Mouse (Mus musculus) layer of hippocampus, adult 9-10 months (tissue): ENCODE data around the gene Pwp2.

Source experiments
- DNase-seq: peaks from one replicate; pipeline ENCODE4 v3.0.0; 2022; ENCODE audit warnings: low spot score

The Pwp2 gene

DNA sequence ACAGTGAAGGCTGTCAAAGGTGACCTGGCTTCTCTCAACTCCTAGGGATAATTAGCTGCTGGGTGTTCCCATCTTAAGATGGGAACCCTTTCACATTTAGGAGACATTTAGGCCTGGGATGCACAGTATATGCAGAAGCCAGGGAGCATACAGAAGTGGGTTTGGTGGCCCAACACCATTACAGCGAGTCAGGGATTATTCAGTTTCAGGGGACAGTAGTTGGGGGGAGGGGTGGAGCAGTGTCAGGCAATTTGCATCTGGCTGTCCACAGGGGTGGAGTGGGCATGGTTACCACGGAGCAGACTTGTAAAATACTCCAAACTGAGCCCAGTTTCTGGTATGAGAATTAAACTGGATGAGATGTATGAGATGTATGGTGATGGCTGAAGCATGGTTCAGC lies 14.5 kb downstream of the Pwp2 start:
- no peak for DNase-seq

DNA sequence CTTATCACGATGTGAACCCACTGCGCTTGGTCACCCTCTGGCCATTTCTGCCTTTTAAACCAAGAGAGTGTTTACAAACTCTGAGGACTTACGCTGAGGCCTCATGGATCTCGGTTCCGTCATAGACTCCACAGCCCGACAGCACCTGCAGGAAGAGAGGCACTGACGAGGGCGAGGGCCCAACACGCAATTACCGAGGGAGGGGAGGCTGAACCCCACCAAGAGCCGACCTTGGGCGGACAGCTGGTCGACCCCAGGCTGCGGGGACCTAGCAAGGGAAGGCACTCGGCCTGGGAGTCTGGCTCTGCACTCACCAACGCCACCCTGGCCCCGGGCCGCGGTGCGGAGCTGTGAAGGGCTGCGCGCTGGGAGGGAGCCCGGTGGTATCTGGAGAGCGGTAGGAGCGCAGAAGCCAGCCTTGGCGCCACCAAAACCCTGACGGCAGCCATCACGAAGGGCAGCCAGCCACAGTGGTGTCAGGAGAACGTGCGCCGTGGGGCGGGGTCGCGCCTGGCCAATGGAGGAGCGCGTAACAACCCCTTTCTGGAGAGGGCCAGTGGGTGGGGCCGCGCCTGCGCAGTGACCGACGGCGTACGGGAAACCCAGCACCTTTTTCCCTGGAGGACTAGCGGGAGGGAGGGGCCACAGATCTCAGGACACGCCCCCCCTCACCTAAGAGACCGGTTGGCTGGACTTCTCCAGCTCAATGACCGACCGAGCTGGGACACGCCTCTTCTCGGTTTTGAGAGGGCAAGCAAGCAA lies 15.5 kb downstream of the Pwp2 start, which contains the start of gene D10Jhu81e:
Gene D10Jhu81e (minus strand): TSS at position 502 of the 762 bp plus-strand sequence.
- peak; percentile 97 for DNase-seq

DNA sequence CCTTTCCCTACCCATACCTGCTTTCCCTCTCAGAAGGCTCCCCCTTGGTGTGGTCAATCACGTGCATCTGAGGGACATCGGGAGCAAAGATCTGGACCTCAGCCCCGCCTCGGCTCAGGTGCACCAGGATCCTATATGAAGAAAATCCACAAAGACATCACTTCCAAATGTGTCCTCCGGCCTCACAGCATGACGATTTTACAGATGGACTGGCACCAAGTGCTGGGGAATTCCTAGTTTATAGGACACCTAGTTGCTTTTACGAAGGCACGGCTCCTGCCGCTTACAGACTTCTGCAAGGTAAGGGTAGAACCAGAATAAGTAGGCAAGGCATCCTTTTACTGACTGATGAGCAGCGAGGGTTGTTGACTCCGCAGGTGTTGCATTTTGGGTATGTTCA lies 16.2 kb downstream of the Pwp2 start:
- DNase-seq: no peak

DNA sequence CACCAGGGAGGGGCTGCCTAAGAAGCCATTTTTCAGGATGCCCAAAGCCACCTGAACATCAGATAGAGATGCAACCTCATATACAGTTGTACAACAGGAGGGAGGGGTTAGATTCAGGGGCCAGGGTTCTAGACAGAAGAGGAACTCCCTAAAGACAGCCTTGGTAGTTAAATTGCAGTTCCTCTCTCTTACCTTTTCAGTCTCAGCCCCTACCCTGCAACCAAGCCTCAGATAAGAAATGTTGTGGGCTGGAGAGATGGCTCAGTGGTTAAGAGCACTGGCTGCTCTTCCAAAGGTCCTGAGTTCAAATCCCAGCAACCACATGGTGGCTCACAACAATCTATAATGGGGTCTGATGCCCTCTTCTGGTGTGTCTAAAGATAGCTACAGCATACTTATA lies 17.2 kb downstream of the Pwp2 start:
- DNase-seq: no peak

DNA sequence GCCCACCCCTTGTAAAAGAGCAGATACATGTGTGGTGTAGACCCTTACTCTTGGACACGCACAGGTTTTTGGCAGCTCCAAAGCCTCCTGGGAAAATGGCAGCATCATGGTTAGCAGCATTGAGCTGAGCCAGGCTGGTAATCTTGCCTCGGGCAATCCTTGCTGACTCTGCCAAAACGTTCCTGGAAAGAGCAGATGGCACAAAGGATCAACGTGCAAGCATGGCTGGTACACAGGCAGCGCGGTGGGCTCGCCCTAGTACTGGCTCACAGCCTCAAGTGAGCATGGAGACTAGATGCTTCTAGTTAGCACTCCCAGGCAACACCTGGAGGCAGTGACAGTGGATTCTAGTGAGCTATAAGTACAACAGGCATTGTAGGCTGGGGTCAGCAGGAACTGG lies 17.6 kb downstream of the Pwp2 start:
- DNase-seq: no peak

DNA sequence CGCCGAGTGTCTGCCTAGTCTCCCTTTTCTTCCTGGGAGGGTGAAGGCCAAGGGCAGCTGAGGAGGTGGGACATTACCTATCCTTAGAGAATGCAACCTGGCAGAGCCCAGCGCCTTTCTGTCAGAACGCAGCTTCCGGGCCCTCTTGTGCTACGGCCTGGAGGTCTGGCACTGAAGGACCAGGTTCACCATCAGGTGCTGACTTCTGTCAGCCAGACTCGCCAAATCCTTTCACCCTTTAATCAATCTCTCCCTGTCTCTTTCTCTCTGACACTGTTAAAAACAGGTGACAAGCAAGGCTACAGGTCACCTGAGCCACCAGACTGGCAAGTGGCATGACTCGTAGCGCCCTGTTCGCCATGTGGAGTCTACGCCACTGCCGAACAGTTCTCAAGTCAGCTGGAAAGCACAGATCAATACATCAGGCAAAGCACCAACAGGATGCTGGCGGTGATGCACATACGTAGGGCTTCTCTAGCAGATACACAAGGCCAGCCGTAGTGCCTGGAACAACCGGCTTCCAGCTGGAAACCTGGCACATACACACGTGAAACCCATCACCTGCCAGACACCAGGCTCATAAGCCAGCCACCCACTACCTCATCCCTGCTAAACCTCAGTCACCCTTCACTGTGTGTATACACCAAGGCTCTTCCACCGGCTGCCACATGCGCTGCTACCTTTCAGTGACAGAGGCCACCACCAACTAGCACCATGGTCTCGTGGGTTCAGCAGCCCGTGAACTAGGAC lies 19.5 kb downstream of the Pwp2 start:
- DNase-seq: no peak

DNA sequence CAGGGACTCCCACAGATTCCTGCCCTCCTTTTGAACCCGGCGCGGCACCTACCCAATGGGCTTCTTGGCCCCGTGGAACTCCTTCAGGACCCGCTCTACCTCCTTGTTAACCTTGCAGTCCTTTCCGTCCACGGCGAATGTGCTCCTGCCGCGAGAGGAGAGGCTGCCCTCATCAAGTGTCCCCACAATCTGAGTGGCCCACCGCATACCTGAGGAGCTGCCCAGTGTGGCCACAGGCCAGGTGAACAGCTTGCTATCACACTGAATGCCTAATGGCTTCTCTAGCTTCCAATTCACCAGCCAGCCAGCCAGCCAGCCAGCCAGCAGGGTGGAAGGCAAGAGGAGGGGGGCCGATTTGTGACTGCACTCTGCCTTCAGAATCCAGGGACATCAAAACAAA lies 20.2 kb downstream of the Pwp2 start:
- DNase-seq: no peak

DNA sequence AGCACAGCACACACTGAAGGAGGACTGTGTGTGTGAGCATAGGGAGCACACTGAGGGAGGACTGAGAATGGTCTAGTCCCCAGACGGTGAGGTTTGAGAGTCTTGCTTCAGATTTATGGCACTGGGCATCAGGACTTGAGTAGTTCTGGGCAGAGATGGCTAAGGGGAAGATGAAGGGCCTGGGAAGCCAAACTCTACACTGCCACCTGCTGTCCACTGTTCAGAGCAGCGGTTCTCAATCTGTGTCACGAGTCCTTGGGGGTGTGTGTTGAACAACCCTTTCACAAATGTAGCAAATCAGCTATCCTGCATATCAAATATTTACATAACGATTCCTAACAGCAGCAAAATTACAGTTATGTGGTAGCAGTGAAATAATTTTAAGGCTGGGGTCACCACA lies 21.0 kb downstream of the Pwp2 start:
- peak; percentile 51 for DNase-seq

DNA sequence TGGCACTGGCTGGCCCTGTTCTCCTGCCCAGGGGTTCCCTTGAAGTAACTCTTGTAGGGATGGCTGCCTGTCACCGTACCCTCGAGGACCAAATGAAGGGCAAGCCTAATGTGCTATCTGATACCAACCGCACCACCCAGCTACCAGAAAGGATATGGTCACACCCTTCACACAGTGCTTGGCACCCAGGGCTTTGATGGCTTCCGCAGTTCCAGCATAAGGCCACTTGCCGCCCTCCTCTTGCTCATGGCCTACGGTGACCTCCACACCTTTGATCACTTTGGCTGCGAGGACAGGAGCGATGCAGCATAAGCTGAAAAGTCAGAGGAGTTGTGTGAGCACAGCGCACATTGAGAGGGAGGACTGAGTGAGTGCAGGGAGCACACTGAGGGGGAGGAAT lies 21.7 kb downstream of the Pwp2 start:
- DNase-seq: no peak

DNA sequence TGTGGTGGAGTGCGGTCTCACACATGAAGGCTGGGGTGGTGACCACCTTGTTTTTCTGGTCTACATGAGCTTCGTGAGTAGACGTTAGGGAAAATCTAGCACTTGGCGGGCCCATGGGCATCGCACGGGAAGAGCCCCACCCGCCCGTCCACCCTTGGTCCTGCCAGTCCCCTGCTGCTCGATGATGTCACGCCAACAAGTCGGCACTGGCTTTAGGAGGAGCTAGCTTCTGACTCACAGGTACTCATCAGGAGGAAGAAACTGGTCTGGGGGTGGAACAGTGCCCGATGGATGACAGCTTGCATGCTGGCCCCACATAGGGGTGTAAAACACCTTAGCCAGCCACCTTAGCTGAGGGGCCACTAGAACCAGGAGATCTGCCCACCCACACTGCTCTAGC lies 22.3 kb downstream of the Pwp2 start:
- DNase-seq: no peak

DNA sequence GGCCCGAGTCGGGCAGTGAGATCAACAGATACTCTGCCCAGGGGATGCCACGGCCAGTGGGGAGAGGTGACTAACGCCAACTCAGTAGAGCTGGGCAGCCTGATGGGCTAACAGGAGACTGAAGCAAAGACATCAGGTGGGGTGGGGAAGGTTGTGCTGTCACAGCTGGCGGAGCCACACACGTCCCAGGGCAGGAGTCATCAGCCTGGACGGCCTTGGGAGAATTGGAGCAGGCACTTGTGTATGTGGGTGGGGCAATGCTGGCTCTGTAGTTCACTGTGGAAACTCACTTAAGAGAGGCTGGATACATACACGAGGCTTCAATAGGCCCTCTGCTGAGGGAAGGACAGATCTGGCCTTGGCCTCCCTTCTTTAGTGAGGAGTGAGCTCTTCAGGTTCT lies 23.9 kb downstream of the Pwp2 start:
- no peak for DNase-seq

DNA sequence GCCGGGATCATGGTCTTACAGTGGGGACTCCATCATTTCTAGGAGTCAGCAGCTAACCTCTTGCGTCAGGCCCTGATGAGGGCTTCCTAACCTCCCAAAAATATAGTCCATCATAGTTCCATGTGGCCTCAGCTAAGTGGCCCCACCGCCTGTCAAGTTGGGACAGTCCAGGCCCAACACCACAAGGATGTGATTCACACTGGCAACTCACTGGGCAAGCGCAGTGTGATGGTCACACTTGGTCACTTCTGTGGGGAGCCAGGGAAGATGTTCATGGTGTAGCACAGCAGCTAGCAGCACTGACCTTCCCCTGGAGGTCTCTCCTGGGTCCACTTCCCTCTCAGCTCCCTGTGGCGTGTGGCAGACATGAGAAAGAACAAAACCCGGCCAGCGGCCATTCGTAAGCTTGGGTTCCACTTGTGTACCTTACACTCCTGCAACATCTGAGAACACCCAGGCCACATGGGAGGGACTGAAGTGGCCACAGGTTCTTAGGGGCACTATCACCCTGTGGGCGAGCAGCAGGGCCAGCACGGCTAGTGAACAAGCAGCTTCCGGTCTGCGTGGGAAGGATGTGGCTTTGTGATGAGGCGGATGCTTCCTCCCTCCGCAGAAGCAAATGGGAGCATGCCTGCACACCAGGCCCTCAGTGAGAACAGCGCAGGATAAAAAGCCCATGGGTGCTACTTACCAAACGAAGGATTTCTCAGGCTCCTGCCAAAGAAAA lies 24.4 kb downstream of the Pwp2 start:
- no peak for DNase-seq

DNA sequence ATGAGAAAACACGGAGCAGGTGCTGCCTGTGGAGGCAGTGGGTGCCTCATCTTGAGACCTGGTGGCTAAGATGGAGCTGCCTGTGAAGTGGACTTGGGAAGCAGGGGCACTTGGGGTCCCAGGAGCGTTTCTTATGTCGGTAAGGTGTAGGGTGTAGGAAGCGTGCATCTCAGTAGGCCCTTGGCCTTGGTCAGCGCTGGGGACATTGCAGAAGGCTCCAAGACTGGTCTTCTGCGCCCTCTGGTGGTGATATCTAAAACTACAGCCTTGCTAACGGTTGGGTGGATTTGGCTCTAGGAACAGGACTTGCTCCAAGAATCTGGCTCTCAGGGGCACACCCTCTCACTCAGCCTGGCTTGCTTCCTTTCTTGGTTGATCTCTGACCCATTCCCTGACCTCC lies 25.0 kb downstream of the Pwp2 start:
- peak; percentile 83 for DNase-seq

DNA sequence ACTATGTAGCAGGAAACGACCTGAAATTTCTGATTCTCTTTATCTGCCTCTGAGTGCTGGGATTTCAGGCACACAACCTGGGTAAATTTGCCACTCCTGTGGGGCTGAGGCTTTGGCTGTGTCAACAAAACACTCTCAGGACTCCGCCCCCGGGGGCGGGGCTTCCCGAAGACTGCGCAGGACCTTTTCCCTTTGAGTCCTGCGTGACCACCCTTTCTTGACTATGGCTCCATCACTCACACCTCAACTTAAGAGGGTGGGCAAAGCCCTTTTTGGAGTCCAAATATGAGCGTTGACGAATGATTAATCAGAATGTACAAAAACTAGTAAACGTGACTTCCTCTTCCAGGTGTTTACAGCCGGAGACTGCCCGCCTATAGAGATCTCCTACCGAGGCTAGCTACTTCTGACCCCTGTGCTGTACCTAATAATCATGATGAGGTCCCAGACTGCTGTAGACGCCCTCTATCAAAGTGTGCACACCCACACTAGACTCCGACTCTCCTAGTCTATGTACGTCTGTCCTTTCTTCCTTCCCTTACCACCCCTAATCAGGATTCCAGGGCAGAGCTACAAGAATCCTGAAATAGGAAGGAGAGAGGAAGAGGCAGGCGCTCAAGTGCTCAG lies 25.6 kb downstream of the Pwp2 start:
- DNase-seq: peak; percentile 45

DNA sequence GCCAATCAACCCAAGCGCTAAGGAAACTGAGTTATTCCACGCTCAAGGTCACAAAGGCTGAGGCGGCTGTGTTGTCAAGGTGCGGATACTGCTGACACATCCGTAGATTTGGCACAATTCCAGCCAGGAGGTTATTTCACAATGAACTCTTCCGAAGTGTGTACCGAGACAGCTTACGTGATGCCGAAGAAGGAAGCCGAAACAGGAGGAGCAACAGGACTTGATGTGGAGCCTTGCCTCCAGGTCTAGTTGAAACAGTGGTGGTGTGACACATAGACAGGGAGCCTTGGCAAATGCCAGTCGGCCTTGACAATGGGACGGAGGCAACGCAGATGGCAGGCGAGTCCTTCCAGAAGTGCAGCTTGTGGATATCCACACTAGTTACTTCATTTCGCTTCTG lies 26.9 kb downstream of the Pwp2 start:
- no peak for DNase-seq

DNA sequence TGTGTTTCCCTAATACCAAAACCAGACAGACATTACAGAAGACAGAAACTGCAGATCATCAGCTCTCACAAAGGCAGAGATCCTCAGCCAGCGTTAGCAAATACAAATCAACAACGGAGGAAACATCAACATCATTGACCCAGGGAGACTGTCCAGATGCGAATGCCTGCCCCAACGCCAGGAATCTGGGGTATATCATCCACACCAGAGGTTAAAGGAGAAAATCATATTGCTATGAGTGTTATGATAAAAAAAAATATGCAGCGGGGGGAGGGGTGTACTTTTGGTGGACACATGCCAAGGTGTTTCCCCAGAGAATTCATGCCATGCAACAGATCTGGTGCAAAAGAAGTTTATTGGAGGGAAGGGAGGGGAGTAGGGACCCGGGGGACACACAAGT lies 28.0 kb downstream of the Pwp2 start:
- no peak for DNase-seq

DNA sequence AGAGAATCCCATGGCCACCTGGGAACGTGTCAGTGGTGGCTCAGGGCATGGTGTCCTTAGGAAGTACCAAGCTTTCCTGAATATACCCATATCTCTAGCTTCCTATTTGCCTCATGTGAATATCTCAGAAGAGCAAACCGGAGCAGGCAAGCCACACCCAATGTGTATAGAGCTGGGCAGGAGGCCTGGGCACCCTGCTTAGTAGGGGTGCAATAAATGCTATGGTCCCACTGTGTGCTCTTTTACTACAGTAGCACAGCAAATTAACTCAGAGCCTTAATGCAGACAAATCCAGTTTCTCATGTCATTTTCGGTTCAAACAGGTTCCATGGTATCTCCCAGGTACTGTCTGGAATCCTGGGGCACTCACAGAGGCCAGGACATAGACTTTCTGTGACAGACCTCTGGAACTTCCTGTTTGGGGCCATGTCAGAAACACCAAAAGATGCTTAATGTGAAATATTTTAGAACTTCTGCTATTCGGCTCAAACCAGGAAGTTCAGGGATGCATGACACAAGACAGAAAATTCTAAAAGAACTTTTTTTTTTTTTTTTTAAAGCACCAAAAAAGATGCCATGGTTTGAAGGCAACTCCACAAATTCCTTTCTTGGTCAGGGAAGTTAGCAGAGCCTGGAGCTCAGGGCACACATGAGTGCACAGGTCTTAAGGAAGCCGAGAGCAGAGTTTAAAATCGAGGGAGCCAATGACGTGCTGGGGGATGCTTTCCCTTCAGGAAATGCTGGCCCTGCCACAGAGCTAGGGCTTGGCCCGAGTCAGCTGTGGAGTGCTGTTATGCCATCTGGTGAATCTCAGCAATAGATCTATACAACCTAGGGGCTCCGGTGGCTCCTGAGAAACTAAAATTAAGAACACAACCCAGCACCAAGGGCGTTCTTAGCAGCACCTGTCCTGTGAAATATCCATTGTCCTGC lies 35.8 kb downstream of the Pwp2 start:
- no peak for DNase-seq

DNA sequence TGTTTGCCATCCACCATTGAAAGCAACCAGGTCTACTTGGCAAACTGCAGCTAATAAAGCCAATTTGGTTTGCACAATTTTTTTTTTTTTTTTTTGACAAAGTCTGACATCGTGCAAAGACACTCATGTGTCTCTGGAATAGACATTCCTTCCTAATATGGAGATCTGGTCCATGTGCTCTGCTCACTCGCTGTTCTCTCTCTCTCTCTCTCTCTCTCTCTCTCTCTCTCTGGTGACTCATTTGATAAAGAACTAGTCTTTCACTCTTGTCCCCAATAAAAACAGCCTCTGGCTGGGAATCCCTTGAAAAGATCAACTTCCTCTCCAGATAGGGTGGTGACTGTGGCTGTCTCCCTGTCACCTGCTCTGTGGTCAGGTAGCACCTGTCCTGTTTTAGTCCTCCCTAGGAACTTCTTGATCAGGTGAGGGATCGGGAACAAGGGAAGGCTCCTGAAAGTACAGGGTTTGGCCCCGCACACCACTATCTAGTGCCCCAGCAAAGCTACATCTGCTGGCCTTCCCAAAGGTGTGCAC lies 37.0 kb downstream of the Pwp2 start:
- no peak for DNase-seq

DNA sequence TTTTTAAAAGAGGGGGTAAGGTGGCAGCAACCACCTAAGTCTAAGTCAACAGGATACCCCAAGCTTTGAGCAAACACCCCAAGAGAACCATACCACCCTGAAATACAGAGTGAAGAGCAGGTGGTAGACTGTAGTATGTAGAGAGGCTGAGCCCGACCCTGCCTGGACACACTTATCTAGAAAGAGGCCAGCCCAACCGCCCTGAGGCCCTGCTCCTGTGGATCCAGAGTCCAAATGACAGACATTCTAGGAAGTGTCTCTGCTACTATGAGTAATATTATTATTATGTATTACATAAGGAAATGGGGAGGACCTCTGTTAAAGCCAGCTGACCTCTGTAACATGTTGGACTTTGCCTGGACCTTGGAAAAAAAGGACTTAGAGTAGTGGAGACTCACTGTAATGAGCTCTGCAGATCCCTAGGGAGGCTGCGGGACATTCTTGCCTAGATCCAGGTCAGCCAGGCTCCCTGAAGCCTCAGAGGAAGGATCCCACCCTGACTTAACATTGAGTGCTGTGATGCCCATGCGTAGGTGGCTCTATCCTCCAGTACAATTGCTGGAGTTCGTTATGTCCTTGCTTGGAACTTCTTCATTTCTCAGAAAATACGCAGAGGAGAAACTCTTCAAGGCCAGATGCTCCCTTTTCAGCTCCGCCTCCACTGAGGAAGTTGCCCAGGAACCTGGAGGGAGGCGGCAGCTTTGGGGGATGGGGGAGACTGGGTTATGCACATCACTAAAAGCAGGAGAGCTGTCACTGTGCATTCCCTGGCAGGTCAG lies 41.0 kb downstream of the Pwp2 start:
- no peak for DNase-seq

DNA sequence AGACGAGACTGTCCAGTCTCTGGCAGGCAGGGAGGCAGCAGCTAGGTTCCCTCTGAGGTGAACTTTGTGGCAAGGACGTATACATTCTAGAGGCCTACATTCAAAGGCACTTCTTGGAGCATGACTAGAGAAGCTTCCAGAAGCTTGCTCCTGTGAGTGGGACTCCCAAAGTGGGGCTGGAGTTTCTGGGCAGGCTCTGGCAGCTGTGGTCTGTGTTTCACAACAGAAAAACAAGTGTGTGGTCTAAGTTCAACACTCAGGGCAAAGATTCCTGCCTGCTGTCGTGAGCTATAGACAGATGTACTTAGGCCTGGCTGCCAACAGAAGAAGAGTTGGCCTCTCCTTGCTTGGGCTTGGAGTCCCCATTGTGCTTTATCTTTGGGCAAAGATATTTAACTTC lies 44.1 kb downstream of the Pwp2 start:
- DNase-seq: no peak
